Mouse (Mus musculus) heart, postnatal 0 days (tissue): ENCODE measurements at regions not wholly inside any gene's neighbourhood (a gene's known extent, or its start where the extent isn't known, plus 50 kb on each side); places are given as distances from the start of the nearest gene placed in this dataset.
A peak's percentile ranks its signal among the peaks of the same experiment; 100 is the strongest.

Experiments used
- ATAC-seq: fragments of 200-750 bp; cut with Nextera tagmentation; 2 replicates; pipeline ENCODE4 v1.8.0; 2017; ENCODE audit warnings: low read depth, moderate number of reproducible peaks, moderate library complexity; ENCODE audit not compliant: insufficient read depth
- DNase-seq: peaks from one replicate; pipeline ENCODE4 v3.0.0-alpha.2; 2016; ENCODE audit warnings: low spot score
- H3K27ac ChIP-seq: fragments of 300-500 bp; sonication (generic); 2 replicates; pipeline ENCODE4 v1.5.1; 2014; ENCODE audit warnings: low read depth, mild to moderate bottlenecking
- H3K27me3 ChIP-seq: fragments of 300-500 bp; sonication (generic); 2 replicates; pipeline ENCODE4 v1.6.1; 2014; ENCODE audit warnings: low read length, mixed read lengths; ENCODE audit not compliant: control insufficient read depth, insufficient read depth
- H3K36me3 ChIP-seq: fragments of 300-500 bp; sonication (generic); replicated peaks from 2 replicates; pipeline ENCODE4 v1.6.1; 2014; ENCODE audit warnings: low read length, mixed read lengths; ENCODE audit not compliant: control insufficient read depth, insufficient read depth
- H3K4me1 ChIP-seq: fragments of 300-500 bp; sonication (generic); 2 replicates; pipeline ENCODE4 v1.6.1; 2014; ENCODE audit warnings: antibody characterized with exemption; ENCODE audit not compliant: control insufficient read depth, insufficient read depth
- H3K4me2 ChIP-seq: fragments of 300-500 bp; sonication (generic); 2 replicates; pipeline ENCODE4 v1.6.1; 2014; ENCODE audit warnings: low read depth, mild to moderate bottlenecking, low read length, moderate library complexity
- H3K4me3 ChIP-seq: fragments of 300-500 bp; sonication (generic); 2 replicates; pipeline ENCODE4 v1.5.1; 2014; ENCODE audit warnings: low read depth, low read length
- H3K9ac ChIP-seq: fragments of 300-500 bp; sonication (generic); replicated peaks from 2 replicates; pipeline ENCODE4 v1.6.1; 2014; ENCODE audit warnings: low read depth, low read length, mixed read lengths
- H3K9me3 ChIP-seq: fragments of 300-500 bp; sonication (generic); replicated peaks from 2 replicates; pipeline ENCODE4 v1.6.1; 2016; ENCODE audit warnings: low read length; ENCODE audit not compliant: control insufficient read depth
- CTCF ChIP-seq: IDR thresholded peaks from 2 replicates; pipeline ENCODE4 v1.5.1; 2016; ENCODE audit warnings: antibody characterized with exemption, control low read depth, low read depth
- EP300 ChIP-seq: IDR thresholded peaks from 2 replicates; pipeline ENCODE4 v1.6.1; 2016; ENCODE audit warnings: antibody characterized with exemption, low read depth
- whole genome bisulfite sequencing: fragments of 180-500 bp; shearing (Covaris S2); extraction: QIAGEN DNeasy Blood & Tissue Kit; methylation state at CpG from one replicate; pipeline ENCODE4 v1.1.7; 2014; 5-methylcytosine and 5-hydroxymethylcytosine counted together

- Histone ChIP-seq H3K27me3 (no peaks in the 10 kb centered on the region), H3K27ac (no peak overlapping the region), H3K4me3 (no peak overlapping the region), H3K9ac (no peak overlapping the region), H3K4me2 (no peak overlapping the region), H3K36me3 (0 out of 2 replicates have a peak, but pooled peaks cover 3% of the 10 kb centered on the region), H3K9me3 (no peaks in the 10 kb centered on the region), H3K4me1 (no peaks in the 10 kb centered on the region)
- ATAC-seq = no peak
- TF ChIP-seq EP300 (no peak), CTCF (no peak)
- DNase-seq = no peak
- 89% methylated on average over 4 of the region's 4 CpGs for WGBS
Measured at GRCm38 (mm10) chr16:77537351-77537750, 64.5 kb downstream of the Gm11146 start.

DNA sequence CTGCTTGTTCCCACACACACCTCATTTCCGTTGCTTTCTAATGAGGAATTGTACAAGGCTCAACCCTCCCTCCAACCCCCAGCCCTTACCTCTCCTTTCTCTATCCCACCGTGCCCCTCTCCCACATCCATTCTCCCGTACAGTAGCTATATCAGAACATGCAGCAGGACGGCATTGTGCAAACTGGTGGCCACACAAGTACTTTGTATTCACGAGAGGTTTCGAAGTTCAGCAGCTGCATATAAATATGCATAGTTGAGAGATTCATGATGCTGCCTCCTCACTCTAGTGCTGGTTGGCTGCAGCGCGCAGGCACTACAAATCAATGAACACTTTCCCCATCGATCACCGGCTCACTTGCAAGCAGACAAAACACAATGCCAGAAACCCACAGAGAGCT is 65.1 kb downstream of the Gm11146 start:
- no peak overlapping the region for H3K4me3 ChIP-seq
- TF ChIP-seq CTCF = no peak
- no peak for TF ChIP-seq EP300

DNA sequence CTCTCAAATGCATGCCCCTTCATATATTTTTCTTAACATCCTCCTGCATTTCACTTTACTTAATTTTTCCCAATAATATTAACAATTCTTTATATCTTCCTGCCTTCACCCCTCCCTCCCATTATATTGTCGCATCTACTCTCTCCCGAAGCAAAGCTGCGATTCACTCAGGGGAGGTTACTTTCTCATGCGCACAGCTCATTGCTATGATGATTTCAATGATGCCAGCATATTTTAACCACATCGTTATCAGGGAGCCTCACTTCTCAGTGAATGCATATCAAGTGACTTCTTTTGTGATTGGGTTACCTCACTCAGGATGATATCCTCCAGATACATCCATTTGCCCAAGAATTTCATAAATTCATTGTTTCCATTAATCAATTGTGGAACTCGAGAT is 65.6 kb downstream of the Gm11146 start:
- Histone ChIP-seq H3K4me1 (no peaks in the 10 kb centered on the region), H3K9me3 (no peaks in the 10 kb centered on the region), H3K4me3 (no peak overlapping the region), H3K27ac (no peak overlapping the region), H3K27me3 (no peaks in the 10 kb centered on the region), H3K9ac (no peak overlapping the region), H3K4me2 (no peak overlapping the region), H3K36me3 (0 out of 2 replicates have a peak, but pooled peaks cover 3% of the 10 kb centered on the region)
- ATAC-seq (no peak), DNase-seq (no peak)
- WGBS = 85% methylated on average over 6 of the region's 6 CpGs
- no peak for TF ChIP-seq EP300
- no peak for TF ChIP-seq CTCF

More for the DNA sequence above, 65.1 kb downstream of the Gm11146 start:
- Histone ChIP-seq H3K36me3 (0 out of 2 replicates have a peak, but pooled peaks cover 3% of the 10 kb centered on the region), H3K4me2 (no peak overlapping the region), H3K9ac (no peak overlapping the region), H3K27ac (no peak overlapping the region), H3K4me1 (no peaks in the 10 kb centered on the region), H3K27me3 (no peaks in the 10 kb centered on the region), H3K9me3 (no peaks in the 10 kb centered on the region)
- 80% methylated on average over 10 of the region's 10 CpGs for WGBS
- ATAC-seq (no peak), DNase-seq (no peak)

GRCm38 (mm10) chr16:77535021-77535420 is 66.9 kb downstream of the Gm11146 start:
- TF ChIP-seq EP300 = no peak
- TF ChIP-seq CTCF = peak; percentile 66
- Histone ChIP-seq H3K4me1 (no peaks in the 10 kb centered on the region), H3K27ac (no peak overlapping the region), H3K27me3 (no peaks in the 10 kb centered on the region), H3K4me2 (no peak overlapping the region), H3K36me3 (peaks cover 3% of the 10 kb centered on the region; the same call in 1 of the 2 replicates), H3K9me3 (no peaks in the 10 kb centered on the region), H3K4me3 (no peak overlapping the region), H3K9ac (no peak overlapping the region)
- 84% methylated on average over 3 of the region's 3 CpGs for WGBS
- DNase-seq (peak; percentile 25), ATAC-seq (no peak)

DNA sequence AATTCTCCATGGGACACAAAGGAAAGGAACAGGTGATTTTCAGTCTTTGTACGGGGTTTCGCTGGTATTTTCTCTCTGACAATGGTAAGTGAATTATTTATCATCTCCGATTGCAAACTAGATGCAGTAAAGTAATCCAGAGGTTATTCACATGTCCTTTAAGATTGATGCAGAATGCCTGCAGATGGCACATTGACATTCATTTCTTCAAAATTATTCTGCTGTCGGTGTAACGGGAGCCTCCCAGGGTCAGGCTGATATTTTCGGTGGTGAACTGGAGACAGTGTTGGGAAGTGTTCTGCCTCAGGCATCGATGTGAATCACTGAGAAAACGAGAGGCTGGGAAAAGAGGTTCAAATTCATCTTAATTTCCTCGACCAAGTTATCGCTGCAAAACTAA is 70.3 kb downstream of the Gm11146 start:
- ATAC-seq (no peak), DNase-seq (no peak)
- Histone ChIP-seq H3K27ac (no peak overlapping the region), H3K36me3 (no peaks in the 10 kb centered on the region; the same call in 1 of the 2 replicates), H3K27me3 (no peaks in the 10 kb centered on the region), H3K9me3 (no peaks in the 10 kb centered on the region), H3K9ac (no peak overlapping the region), H3K4me1 (no peaks in the 10 kb centered on the region), H3K4me3 (no peak overlapping the region), H3K4me2 (no peak overlapping the region)
- 92% methylated on average over 10 of the region's 10 CpGs for WGBS
- TF ChIP-seq EP300 = no peak

GRCm38 (mm10) chr16:77527951-77528350 is 73.9 kb downstream of the Gm11146 start:
- ATAC-seq (no peak), DNase-seq (no peak)
- no peak overlapping the region for H3K27ac ChIP-seq
- TF ChIP-seq EP300 (no peak), CTCF (no peak)
- H3K4me2 ChIP-seq = no peak overlapping the region
- H3K36me3 ChIP-seq = no peaks in the 10 kb centered on the region; the same call in 1 of the 2 replicates
- no peaks in the 10 kb centered on the region for H3K27me3 ChIP-seq
- H3K9ac ChIP-seq = no peak overlapping the region
- H3K9me3 ChIP-seq = no peaks in the 10 kb centered on the region
- no peak overlapping the region for H3K4me3 ChIP-seq
- WGBS = 57% methylated on average over 1 of the region's 1 CpGs
- H3K4me1 ChIP-seq = no peaks in the 10 kb centered on the region
